Mouse (Mus musculus): Measurements from ENCODE around the gene Alpl. TPM values are rescaled to one million over a fixed set of nuclear protein-coding genes. Genes with fewer than 3 reads are reported as not detected.

Alpl gene
- total RNA-seq, 2 experiments from 2014 or later: 10.0 to 11.0 TPM

- no peak for DNase-seq (ENCODE audit: low spot score in 2 of 2)
Measured at GRCm38 (mm10) chr4:137801196-137801595, 5.0 kb upstream of the Alpl start.

- DNase-seq (ENCODE audit: low spot score in 2 of 2): no peak
Measured at GRCm38 (mm10) chr4:137800324-137800723, 4.1 kb upstream of the Alpl start.

- no peak for DNase-seq (ENCODE audit: low spot score in 2 of 2)
Measured at GRCm38 (mm10) chr4:137797038-137797437, 854 bp upstream of the Alpl start.

- no peak for DNase-seq (ENCODE audit: low spot score in 2 of 2)
Measured at GRCm38 (mm10) chr4:137794178-137794900, 1.8 kb downstream of the Alpl start.

- no peak for DNase-seq (ENCODE audit: low spot score in 2 of 2)
Measured at GRCm38 (mm10) chr4:137793611-137794010, 2.6 kb downstream of the Alpl start.

GRCm38 (mm10) chr4:137791440-137791839, 4.7 kb downstream of the Alpl start:
- no peak for DNase-seq (ENCODE audit: low spot score in 2 of 2)

GRCm38 (mm10) chr4:137790981-137791380, 5.2 kb downstream of the Alpl start:
- DNase-seq (ENCODE audit: low spot score in 2 of 2): no peak

GRCm38 (mm10) chr4:137788511-137789049, 7.6 kb downstream of the Alpl start:
- DNase-seq (ENCODE audit: low spot score in 2 of 2): no peak

- DNase-seq (ENCODE audit: low spot score in 2 of 2): no peak
Measured at GRCm38 (mm10) chr4:137787589-137788289, 8.4 kb downstream of the Alpl start.

GRCm38 (mm10) chr4:137786488-137786887, 9.7 kb downstream of the Alpl start:
- DNase-seq (ENCODE audit: low spot score in 2 of 2): no peak

GRCm38 (mm10) chr4:137785270-137785669, 10.9 kb downstream of the Alpl start:
- DNase-seq (ENCODE audit: low spot score in 2 of 2): no peak

GRCm38 (mm10) chr4:137784741-137785140, 11.4 kb downstream of the Alpl start:
- DNase-seq (ENCODE audit: low spot score in 2 of 2): no peak

GRCm38 (mm10) chr4:137783541-137784191, 12.5 kb downstream of the Alpl start:
- peak; percentile 11 to 30 for DNase-seq (ENCODE audit: low spot score in 2 of 2)

- DNase-seq (ENCODE audit: low spot score in 2 of 2): no peak
Measured at GRCm38 (mm10) chr4:137781949-137782348, 14.2 kb downstream of the Alpl start.

- DNase-seq (ENCODE audit: low spot score in 2 of 2): no peak
Measured at GRCm38 (mm10) chr4:137780986-137781385, 15.2 kb downstream of the Alpl start.

- DNase-seq (ENCODE audit: low spot score in 2 of 2): no peak
Measured at GRCm38 (mm10) chr4:137778397-137779184, 17.6 kb downstream of the Alpl start.

GRCm38 (mm10) chr4:137777866-137778265, 18.3 kb downstream of the Alpl start:
- no peak for DNase-seq (ENCODE audit: low spot score in 2 of 2)

- no peak for DNase-seq (ENCODE audit: low spot score in 2 of 2)
Measured at GRCm38 (mm10) chr4:137774505-137774904, 21.7 kb downstream of the Alpl start.

GRCm38 (mm10) chr4:137774013-137774412, 22.2 kb downstream of the Alpl start:
- no peak for DNase-seq (ENCODE audit: low spot score in 2 of 2)

- DNase-seq (ENCODE audit: low spot score in 2 of 2): no peak
Measured at GRCm38 (mm10) chr4:137773369-137773899, 22.8 kb downstream of the Alpl start.

All from left cerebral cortex, adult 18-20 months (tissue).